Mouse (Mus musculus) 3134 (cell line): Measurements from ENCODE around the gene Cacul1.
A peak's percentile ranks its signal among the peaks of the same experiment; 100 is the strongest.
"Not testable (repeated sequence)": the region's sequence is repeated elsewhere in the genome, so short reads cannot be mapped to it uniquely, and the experiment has no call there.

ENCODE experiments used
- DNase-seq: peaks from one replicate; pipeline ENCODE4 v3.0.0-alpha.2; 2011; ENCODE audit warnings: low spot score; ENCODE audit not compliant: insufficient read length; ENCODE audit errors: extremely low read depth

The Cacul1 gene

GRCm38 (mm10) chr19:60580582-60581339 lies at the start of gene Cacul1:
Cacul1 (minus strand) TSS chr19:60581025.
- peak; percentile 98 for DNase-seq

DNA sequence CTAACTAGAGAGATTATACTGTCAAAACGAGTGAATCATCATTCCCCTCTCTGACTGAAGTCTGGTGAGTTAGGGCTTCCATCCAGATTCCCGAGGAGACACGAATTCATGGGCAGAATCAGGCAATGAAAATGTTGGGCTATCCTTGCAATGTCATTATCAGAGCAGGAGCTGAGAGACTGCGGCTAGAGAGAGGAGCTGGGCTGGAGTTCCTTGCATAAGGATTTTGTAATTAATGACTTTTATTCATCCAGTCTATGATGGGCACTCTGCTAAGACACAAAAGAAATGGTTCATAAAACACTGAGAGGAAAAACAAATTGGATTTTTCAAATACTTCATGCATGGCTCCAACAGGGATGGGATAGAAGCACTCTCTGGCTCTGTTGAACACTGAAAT lies 38.6 kb upstream of the Cacul1 start:
- no peak for DNase-seq

GRCm38 (mm10) chr19:60617007-60617406 lies 36.2 kb upstream of the Cacul1 start:
- peak; percentile 66 for DNase-seq

GRCm38 (mm10) chr19:60615470-60616200 lies 34.8 kb upstream of the Cacul1 start:
- peak; percentile 78 for DNase-seq

- peak; percentile 65 for DNase-seq
Measured at GRCm38 (mm10) chr19:60611525-60612215, 30.8 kb upstream of the Cacul1 start.

DNA sequence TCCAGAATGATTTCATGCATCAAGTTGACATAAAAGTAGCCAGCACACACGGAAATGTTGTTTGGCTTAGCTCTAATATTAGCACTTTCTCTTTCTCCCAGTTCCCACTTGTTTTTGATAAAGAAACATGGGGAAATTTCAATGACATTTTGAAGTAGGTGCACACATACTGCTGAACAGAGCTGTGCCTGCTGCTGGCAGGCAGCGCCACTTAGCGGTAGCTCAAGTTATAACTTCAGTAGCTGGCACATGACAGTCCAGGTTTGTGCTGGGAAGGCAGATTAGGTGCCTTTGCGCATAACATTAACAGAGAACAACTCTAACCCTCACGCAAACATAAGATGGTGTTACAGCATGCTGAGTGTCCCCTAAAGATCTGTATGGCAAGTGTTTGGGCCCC lies 27.9 kb upstream of the Cacul1 start:
- no peak for DNase-seq

- DNase-seq: no peak
Measured at GRCm38 (mm10) chr19:60603586-60603985, 22.8 kb upstream of the Cacul1 start.

DNA sequence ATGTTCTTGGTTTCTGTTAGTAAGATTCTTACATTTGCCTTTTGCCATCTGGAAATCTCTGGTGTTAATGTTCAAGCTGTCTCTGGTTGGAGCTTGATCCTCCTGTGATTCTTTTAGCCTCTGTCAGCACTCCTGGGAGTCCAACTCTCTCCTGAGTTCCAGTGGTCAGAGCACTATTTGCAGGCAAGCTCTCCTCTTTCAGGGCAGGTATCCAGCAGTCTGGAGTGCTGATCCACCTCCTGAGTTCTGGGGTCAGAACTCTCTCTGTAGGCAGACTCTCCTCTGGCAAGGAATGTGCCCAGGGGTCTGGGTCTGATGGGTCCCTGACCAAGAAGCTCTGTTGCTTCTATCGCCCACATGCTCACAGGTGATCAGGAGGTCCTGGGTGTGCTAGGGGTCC lies 21.2 kb upstream of the Cacul1 start:
- DNase-seq: not testable (repeated sequence)

DNA sequence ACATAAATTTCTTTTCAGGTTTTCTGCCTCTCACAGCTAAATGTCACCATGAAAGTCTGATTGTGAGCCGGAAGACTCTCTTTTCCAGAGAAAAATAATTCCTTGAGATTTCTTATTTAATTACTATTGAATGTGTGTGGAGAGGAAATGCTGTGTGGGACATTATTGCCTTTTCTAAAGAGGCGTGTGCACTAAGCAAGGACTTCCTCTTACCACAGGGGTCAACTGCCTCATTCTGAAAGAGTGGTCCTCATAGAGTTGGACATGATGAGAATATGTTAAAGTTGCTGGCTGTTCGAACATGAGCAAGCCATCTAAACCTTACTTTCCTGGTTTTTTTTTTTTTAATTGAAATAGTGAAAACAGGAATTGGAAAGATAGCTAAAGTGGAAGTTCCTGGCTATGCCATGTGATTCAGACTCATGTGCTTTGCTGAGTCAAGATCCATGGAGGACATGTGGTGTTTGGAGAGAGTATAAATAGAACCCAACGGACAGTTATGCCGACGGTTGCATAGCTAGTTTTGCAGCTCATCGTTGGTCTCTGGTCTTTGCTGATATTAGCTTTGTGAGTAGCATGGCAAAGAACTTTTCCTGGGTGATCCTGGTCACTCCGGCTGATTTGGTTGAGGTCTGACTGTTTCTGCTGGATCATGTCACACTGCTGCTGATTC lies 17.3 kb upstream of the Cacul1 start:
- DNase-seq: no peak

DNA sequence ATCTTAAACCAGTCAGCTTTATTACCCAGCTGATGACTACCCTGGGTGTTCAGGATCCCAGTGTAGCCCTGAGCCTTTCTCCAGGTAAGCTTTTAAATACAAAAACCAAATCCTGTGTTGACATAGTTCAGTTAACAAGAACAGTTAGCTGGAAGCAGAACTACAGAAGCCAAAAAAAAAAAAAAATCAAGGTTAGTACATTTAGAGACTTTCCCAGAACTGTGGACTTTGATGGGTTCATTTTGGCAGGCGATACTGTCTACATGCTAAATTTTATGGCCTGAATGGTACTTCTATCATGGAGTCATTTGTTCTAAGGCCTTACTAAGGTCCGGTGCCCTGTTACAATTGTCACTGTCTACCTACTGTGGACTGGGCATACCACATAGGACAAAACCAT lies 8.8 kb upstream of the Cacul1 start:
- no peak for DNase-seq

DNA sequence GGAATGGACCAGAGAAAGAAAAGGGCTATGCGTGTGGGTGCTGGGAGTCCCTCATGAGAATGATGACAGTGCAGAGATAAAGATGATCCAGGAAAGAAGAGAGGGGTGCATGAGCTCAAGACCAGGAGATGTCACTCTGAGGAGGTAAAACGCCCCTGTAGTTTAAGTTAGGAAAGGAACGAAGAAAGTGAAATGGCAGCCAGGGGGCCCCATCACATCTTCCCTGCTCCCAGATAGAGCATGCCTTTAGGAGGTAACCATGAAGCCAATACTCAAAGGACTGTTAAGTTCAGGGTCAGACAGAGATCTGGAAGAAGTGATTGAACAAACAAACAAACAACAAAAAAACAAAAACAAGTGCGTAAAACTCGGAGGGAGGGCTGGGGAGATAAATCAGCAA lies 5.8 kb upstream of the Cacul1 start:
- no peak for DNase-seq

GRCm38 (mm10) chr19:60583201-60583600 lies 2.4 kb upstream of the Cacul1 start:
- no peak for DNase-seq

GRCm38 (mm10) chr19:60581377-60582290 lies 809 bp upstream of the Cacul1 start:
- peak; percentile 50 for DNase-seq

DNA sequence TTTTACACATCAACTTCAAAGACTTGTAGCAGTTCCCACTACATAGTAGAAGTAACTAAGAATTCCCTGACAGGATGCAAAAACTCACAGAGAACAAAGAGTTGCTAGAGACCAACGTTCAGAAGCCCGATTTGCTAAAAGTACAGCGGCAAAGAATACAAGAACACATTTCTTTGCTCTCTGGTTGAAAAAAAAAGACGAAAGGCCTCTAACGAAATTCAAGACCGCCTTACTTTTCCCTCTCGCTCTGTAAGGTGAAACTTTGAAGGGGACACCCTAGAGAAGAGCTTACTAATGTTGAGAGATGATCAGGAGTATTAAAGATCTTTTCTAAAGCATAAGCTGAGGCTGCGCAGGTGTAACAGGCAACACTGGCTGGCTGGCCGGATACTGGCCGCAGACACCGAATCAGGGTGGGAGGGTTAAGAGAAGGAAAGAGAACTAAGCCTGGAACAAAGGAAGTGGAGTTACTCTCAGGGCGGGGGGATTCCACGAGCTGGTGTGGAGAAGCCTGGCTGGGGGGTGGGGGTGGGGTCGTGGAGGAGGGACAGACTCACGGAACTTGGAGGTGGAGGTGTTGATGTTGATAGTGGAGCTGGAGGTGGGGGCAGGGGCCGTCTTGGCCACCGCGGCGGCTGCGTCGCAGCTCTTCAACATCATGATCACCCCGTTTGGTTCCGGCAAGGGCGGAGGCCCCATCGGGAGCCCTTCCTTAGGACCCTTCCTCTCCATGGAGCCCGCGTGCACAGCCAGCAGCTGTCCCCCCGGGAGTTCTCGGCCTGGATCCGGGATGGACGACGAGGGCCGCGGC lies 849 bp downstream of the Cacul1 start:
- DNase-seq: peak; percentile 58

DNA sequence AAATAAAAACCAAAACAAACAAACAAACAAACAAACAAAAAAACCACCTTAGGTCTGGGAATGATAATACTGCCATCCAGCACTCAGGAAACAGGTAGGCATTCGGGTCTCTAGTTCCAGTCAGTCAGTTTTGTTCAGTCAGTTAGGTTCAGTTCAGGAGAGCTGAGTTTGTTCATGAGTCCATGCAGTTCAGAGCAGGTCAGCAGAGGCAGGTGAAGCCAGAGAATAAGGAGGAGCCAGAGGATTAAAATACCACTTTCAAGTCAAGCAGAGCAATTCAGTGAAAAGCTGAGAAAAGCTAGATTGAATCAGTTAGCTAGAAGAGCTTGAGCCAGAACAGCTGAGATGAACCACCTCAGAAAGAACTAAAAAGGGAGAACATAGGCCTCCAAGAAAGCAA lies 4.1 kb downstream of the Cacul1 start:
- DNase-seq: no peak

- DNase-seq: no peak
Measured at GRCm38 (mm10) chr19:60560497-60560896, 20.3 kb downstream of the Cacul1 start.

DNA sequence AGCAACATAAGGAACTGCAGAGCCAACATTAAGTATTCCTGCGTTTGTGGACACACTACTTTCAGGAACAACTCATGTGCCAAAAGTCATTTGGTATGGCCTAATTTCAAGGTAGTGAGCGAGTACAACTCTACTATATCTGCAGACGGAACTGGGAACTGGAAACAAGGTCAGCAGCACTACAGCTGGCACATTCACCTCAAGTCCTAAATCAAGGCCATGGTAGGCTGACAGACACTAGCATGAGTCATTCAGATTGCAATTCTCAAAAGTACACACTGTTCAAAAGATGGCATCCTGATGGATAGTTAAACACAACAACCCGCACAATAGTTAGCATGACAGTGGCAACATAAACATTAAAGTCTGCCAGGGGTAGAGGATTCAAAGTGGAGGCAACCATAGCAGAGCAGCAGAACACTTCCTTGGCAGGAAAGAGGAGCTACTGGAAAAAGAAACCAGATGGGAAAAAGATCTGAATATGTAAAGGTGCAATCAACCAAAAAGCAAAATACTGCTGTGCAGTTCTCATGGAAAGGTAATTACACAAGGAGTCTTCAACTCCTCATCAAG lies 25.9 kb downstream of the Cacul1 start:
- DNase-seq: no peak

DNA sequence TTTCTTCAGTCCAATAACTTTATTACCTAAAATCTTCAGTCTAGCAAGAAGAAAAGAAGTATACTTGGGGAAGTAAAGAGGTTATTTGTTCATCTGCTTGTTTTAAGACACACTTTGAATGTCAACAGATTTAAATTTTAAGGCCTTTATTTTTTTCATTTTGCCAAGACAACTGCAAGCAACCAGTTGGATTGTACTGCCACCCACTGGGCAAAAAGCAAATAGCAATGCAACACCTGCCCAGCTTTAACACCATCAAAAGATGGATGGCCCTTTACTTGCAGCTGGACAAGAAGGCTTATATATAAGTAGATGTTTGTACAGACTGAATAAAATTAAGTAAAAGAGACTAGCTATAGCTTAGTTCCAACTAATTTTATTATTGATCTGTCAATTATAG lies 27.3 kb downstream of the Cacul1 start:
- peak; percentile 22 for DNase-seq

DNA sequence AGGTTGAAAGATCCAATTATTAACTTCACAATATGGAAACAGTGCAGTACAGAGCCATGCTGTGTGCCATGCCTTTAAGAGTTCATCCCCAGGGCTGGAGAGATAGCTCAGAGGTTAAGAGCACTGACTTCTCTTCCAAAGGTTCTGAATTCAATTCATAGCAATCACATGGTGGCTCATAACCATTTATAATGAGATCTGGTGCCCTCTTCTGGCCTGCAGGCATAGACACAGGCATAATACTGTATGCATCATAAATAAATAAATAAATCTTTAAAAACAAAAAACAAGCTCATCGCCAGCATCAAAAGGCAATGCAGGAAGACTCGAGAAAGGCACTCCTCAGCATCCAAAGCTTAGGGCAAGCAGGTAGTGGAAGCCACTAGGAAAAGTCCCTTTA lies 37.5 kb downstream of the Cacul1 start:
- DNase-seq: no peak
